Mouse (Mus musculus) megakaryocyte, embryonic 14.5 days (primary cell): Measurements from ENCODE around the gene Sacm1l.

Experiments
- FLI1 ChIP-seq: IDR thresholded peaks from 2 replicates; pipeline ENCODE4 v1.6.1; 2012; ENCODE audit warnings: low read length, inconsistent platforms, mixed read lengths
- GATA1 ChIP-seq: IDR thresholded peaks from 3 replicates; pipeline ENCODE4 v1.6.1; 2012; ENCODE audit warnings: mixed read lengths, low read length, inconsistent platforms, borderline replicate concordance

DNA sequence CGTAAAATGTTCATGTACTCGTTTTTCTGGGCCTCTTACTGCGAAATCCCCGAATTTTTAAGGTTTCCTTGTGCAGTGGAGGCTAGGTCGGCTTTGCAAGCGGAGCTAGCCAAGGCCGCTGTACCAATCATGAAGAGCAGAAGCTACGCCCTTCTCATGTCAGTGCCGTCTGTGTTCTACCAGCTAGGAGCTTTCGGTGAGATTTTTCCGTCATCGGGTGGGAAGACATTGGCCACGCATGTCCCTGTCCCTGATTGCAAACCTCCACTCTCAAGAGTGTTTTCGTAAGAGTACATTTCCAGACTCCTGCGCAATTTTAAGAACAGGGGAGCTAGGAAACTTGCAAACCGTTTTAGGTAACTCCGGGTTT lies 648 bp upstream of the Sacm1l start:
- TF ChIP-seq GATA1, result no peak
- TF ChIP-seq FLI1, result no peak
